In the genomic region with DNA sequence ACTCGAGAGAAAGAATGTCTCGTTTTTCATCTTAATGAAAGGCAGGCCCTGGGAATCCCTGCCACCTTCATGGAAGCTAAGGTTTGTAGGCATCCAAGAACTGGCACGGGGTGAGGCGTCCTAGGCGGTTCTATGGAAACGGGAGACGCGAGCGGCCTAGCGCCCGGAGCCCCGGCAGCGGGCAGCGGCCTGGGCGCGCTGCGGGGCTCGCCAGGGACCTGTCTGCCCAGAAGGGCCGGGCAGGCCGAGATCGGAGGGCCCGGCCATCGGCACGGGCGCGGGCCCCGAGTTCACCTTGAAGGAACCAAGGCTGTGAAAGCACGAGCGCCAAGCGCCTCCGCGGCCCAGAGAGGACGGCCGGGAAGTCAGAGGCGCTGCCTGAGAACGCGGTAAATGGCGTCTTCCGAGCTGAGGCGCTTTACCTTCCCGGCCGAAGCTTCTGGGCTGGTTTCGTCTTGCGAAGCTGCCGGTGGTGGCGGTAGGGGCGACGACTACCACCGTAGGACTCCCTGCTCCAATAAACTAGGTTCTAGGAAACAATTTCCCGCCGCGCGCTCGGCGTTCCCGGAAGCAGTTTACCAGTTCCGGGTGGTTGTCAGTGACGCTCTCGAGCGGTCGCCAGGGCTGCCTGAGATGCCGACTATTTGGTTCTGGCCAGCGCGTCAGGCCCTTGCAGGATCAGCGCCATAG, we compare ENCODE assay signal across 8 mouse cellular contexts. TPM values are rescaled to one million over a fixed set of nuclear protein-coding genes. Genes with fewer than 3 reads are reported as not detected.
DNase-seq lines count a peak whose midpoint lies in the region; ATAC-seq lines count a peak whose summit lies in the region.

A gene (minus strand): TSS at position 543 of the 690 bp plus-strand sequence.
A gene (plus strand): TSS at position 610 of the 690 bp plus-strand sequence.

- peak; percentile 98 for ATAC-seq in hindbrain, embryonic 12.5 days (ENCODE audit: low FRiP score)

- peak; percentile 90 for DNase-seq in Muller cell, postnatal 12 days (ENCODE audit: inconsistent ontology term)
- peak; percentile 85 for DNase-seq in cerebellum, adult 9-11 months
- peak; percentile 78 to 88 for DNase-seq in frontal cortex, postnatal 10 days (ENCODE audit: low spot score in 2 of 2)
- DNase-seq in layer of hippocampus, postnatal 14 days (ENCODE audit: low spot score in 2 of 2) = peak; percentile 88 to 94
- DNase-seq in lung, postnatal 14 days = peak; percentile 85
- DNase-seq in retina, adult 2 months (ENCODE audit: low read depth, low spot score) = peak; percentile 67
- DNase-seq in thymus, postnatal 36 days = peak; percentile 79 to 81

- H3K4me2 ChIP-seq in hindbrain, embryonic 12.5 days (replicated peaks) = peak within 1 kb of the TSS; percentile 60

- H3K9me3 ChIP-seq in hindbrain, embryonic 12.5 days (replicated peaks) = no peaks in the 10 kb centered on the region

- no peaks in the 10 kb centered on the region for H3K36me3 ChIP-seq in hindbrain, embryonic 12.5 days

- H3K9ac ChIP-seq in hindbrain, embryonic 12.5 days = peak within 1 kb of the TSS; percentile 92

- H3K4me1 ChIP-seq in hindbrain, embryonic 12.5 days = peaks cover 12% of the 10 kb centered on the region

- H3K27me3 ChIP-seq in hindbrain, embryonic 12.5 days = no peaks in the 10 kb centered on the region

- peak within 1 kb of the TSS; percentile 94 for H3K27ac ChIP-seq in hindbrain, embryonic 12.5 days

- H3K4me3 ChIP-seq in hindbrain, embryonic 12.5 days = peak within 1 kb of the TSS; percentile 94

- WGBS in hindbrain, embryonic 12.5 days = under 1% methylated on average over 64 of the region's 65 CpGs

RNA-seq across cellular contexts. Expression of the first gene that starts in this region (rescaled TPM):
- polyA plus RNA-seq in hindbrain, embryonic 12.5 days (2016; fragmentation: Nextera tagmentation; extraction: Ambion mirVana) = 42.4 and 45.6 TPM in 2 replicates
- total RNA-seq in layer of hippocampus, postnatal 14 days (2021) = 10 to 100 TPM; 17.7 to 19.6 TPM

RNA-seq across cellular contexts. Expression of the second gene that starts in this region (rescaled TPM):
- polyA plus RNA-seq in hindbrain, embryonic 12.5 days (2016; fragmentation: Nextera tagmentation; extraction: Ambion mirVana) = 11.6 and 12.4 TPM in 2 replicates
- 10 to 100 TPM; 17.7 to 21.7 TPM for total RNA-seq in layer of hippocampus, postnatal 14 days (2021)

Comparison
In these comparisons a context has a peak if more than half of its experiments do, and no peak if none do; other contexts are left out.
1. Peak in every context shown above with its lines: DNase-seq, ATAC-seq, H3K4me3 ChIP-seq and H3K27ac ChIP-seq.